Mouse (Mus musculus) adrenal gland, adult 8-10 months (tissue): ENCODE results near the gene Olfr1158. TPM values are rescaled to one million over a fixed set of nuclear protein-coding genes. Genes with fewer than 3 reads are reported as not detected.
"Not testable (repeated sequence)": the region's sequence is repeated elsewhere in the genome, so short reads cannot be mapped to it uniquely, and the experiment has no call there.

ENCODE experiments used
- DNase-seq: peaks from one replicate; pipeline ENCODE4 v3.0.0; 2022
- total RNA-seq, 4 experiments: library from RNA; stranded (reverse); gene quantifications; 2 replicates each; pipeline ENCODE4 v1.2.4; 2022

The Olfr1158 gene
- not detected for total RNA-seq

DNA sequence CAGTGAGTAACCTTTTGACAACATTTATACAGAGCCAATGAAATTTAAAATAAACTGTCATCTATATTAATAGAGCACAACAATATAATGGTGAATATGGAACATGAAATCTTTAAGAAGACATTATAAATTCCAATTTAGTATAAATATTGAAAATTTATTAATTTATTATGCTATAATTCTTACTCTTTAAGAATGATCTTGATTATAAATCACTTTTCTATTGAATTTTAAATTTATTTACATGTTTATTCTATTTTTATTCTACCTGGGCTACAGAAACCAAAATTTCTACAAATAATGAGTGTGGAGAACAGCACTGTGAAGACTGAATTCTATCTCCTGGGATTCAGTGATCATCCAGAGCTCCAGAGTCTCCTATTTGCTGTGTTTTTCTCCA is at the start of gene Olfr1158:
Olfr1158 (plus strand) TSS at position 301 of the 400 bp plus-strand sequence.
- no peak for DNase-seq

DNA sequence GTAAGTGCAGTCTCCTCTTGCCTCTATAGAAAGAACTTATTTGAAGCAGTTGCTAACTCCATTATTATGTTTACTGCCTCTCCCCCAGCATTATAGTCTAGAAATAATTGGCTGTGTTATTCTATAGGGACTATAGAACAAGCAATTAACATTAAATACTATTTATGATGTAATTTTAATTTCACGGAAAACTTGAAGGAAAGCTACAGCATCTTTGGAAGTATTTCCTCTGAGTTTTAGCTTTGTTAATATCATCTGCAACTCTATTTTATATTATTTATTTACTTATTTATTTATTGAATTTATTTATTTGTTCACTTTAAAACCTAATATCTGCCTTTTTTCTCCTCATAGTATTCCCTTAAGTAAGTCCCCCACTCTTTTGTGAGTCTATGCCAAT is 44.9 kb upstream of the Olfr1158 start, which contains the start of gene Olfr1155:
Olfr1155 (minus strand) TSS at position 101 of the 400 bp plus-strand sequence.
- no peak for DNase-seq

DNA sequence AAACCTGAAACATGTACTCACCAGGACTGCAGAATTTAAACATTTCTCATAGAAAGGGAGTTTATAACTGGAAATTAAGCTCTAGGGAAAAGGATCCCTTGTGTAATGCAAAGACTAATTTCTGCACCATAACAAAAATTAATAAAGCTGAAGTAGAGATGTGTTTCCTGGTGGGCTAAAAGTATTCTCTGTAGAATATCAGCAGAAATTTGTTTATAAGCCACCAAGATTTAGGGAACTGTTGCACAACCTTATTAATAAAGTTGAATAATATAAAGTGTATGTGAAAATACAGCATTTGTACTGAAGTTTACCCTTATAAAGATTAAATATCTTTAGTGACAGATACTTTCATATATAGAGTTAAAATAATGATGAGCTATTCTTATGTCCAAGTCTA is 36.9 kb upstream of the Olfr1158 start, which contains the start of gene Olfr1156:
Olfr1156 (minus strand) TSS at position 101 of the 400 bp plus-strand sequence.
- no peak for DNase-seq

DNA sequence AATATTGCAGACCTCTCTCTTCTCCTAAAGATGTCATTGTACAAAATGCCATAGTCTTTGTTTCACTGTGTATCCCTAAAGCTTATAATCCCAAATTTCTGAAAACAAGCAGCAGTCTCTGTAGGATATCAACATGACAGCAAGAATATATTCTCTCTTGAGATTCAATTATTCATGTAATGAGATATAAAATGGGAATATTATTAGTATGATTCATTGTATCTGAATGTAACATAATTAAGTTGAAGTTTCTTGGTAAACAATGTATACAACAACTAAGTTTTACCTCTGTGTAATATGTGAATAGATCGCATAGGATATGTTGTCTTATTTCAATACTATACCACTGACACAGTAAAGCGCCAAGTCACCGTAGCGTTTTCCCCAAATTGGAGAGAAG is 21.7 kb upstream of the Olfr1158 start, which contains the start of gene Olfr1157:
Olfr1157 (minus strand) TSS at position 101 of the 400 bp plus-strand sequence.
- no peak for DNase-seq

- DNase-seq = no peak
These were observed 15.3 kb upstream of the Olfr1158 start, which contains the start of gene Olfr74 for GRCm38 (mm10) chr2:87974563-87974962. TSS of gene Olfr74 (minus strand) at chr2:87974663.

DNA sequence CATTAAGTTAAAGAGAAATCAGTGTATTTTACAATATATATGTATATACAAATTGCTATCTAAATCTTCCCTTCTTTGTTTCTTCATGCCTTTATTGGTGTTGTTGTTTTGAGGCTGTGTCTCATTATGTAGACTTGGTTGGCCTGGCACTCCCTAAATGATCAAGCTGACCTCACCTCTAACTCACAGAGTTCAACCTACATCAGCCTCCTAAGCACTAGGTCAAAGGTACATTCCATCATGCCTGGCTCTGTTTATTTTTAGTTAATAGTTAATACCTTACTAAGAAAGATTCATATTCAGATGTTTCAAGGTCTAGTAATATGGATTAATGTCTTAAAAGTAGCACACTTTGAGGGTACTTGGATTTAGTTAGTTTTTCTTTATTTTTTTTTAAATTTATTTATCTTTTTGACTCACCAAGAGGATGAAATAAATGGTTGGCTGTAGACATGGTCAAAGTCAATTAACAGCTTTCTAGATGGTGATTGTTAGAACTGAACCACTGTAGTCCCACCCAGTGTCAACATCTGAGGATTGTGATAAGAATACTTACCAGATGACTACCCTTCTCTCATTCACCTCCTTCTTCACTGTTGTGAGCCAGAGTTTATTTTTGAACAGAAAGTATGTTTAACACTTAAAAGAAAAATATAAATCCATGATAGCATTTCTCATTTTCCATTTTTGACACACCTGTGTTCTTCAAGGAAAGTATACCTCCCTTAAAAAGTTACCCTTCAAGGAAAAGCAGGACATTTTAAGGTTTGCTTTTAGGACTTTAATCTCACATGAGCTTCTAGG is 17.8 kb downstream of the Olfr1158 start, which contains the start of gene Olfr1160:
Olfr1160 (minus strand) TSS at position 754 of the 804 bp plus-strand sequence.
- DNase-seq = no peak

GRCm38 (mm10) chr2:88022474-88022873 is 32.6 kb downstream of the Olfr1158 start, which contains the start of gene Olfr1161:
TSS of gene Olfr1161 (plus strand) at chr2:88022774.
- not testable (repeated sequence) for DNase-seq

- DNase-seq = no peak
These were observed 47.7 kb downstream of the Olfr1158 start, which contains the start of gene Olfr73 for GRCm38 (mm10) chr2:88037599-88037998. TSS of gene Olfr73 (minus strand) at chr2:88037699.

Other genes starting within 250 kb of the Olfr1158 start
- gene Olfr1140, start 246.4 kb upstream of the Olfr1158 start, total RNA-seq = not detected
- not detected for gene Olfr1141, start 236.1 kb upstream of the Olfr1158 start, total RNA-seq
- gene Olfr152, start 210.6 kb upstream of the Olfr1158 start, total RNA-seq = not detected
- not detected for gene Olfr1143, start 189.5 kb upstream of the Olfr1158 start, total RNA-seq
- gene Olfr1145, start 180.3 kb upstream of the Olfr1158 start, total RNA-seq = not detected
- not detected for gene Olfr1148, start 159.6 kb upstream of the Olfr1158 start, total RNA-seq
- gene Olfr1150-ps1, start 146.1 kb upstream of the Olfr1158 start, total RNA-seq = not detected
- not detected for gene Olfr1151, start 134.3 kb upstream of the Olfr1158 start, total RNA-seq
- gene Olfr1152, start 123.6 kb upstream of the Olfr1158 start, total RNA-seq = not detected
- not detected for gene Olfr1153, start 95.2 kb upstream of the Olfr1158 start, total RNA-seq
- gene Olfr1154, start 84.9 kb upstream of the Olfr1158 start, total RNA-seq = not detected
- not detected for gene Olfr1155, start 45.0 kb upstream of the Olfr1158 start, total RNA-seq
- not detected for gene Olfr1156, start 37.0 kb upstream of the Olfr1158 start, total RNA-seq
- gene Olfr1157, start 21.8 kb upstream of the Olfr1158 start, total RNA-seq = not detected
- gene Olfr74, start 15.4 kb upstream of the Olfr1158 start, total RNA-seq = not detected
- not detected for gene Olfr1160, start 18.2 kb downstream of the Olfr1158 start, total RNA-seq
- not detected for gene Olfr1161, start 32.7 kb downstream of the Olfr1158 start, total RNA-seq
- not detected for gene Olfr73, start 47.6 kb downstream of the Olfr1158 start, total RNA-seq
- gene Olfr1162, start 61.0 kb downstream of the Olfr1158 start, total RNA-seq = not detected
- gene Olfr1163, start 81.7 kb downstream of the Olfr1158 start, total RNA-seq = not detected
- gene Olfr1164, start 103.9 kb downstream of the Olfr1158 start, total RNA-seq = not detected
- not detected for gene Olfr1166, start 138.2 kb downstream of the Olfr1158 start, total RNA-seq
- gene Olfr1167, start 165.1 kb downstream of the Olfr1158 start, total RNA-seq = not detected
- gene Olfr1168, start 191.8 kb downstream of the Olfr1158 start, total RNA-seq = not detected
- not detected for gene Olfr1170, start 238.2 kb downstream of the Olfr1158 start, total RNA-seq